Mouse (Mus musculus) liver, adult 2 months (tissue): ENCODE results near the gene Epn1.

ENCODE experiments used
- CTCF ChIP-seq: fragments of 200-500 bp; IDR thresholded peaks from 2 replicates; pipeline ENCODE4 v1.5.1; 2011; ENCODE audit warnings: low read depth, low read length, control low read depth
- POLR2A ChIP-seq: fragments of 200-500 bp; IDR thresholded peaks from 2 replicates; pipeline ENCODE4 v1.6.1; 2011; ENCODE audit warnings: low read length, control low read depth; ENCODE audit not compliant: insufficient read depth; ENCODE audit errors: extremely low read depth

DNA sequence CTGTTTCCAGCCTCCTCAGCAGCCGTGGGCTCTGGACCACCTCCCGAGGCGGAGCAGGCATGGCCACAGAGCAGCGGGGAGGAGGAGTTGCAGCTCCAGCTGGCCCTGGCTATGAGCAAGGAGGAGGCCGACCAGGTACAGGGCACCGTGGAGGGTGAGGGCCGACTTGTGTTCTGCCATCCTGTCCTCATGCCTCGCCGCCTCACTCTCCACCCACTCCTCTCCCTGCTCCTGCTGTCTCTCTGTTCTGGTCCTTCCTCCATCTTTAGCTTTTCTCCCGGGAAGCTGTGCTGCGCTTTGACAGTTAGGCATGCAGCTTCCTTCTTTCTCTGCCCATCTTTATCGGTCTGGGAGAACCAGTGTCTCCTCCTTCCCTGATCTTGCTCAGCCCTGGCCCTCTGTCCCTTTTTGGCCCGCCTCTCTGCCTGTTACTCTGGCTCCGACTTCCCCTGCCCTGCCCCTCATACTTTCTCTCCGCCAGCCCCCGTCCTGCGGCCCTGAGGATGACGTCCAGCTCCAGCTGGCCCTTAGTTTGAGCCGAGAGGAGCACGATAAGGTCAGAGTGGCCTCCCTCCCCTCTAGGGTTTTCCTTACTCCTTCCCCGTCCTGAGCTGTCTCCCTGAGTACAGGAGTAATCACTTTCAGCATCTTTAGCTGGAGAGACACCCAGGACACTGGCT, 12.9 kb downstream of the Epn1 start:
- TF ChIP-seq CTCF (no peak), POLR2A (no peak)
